ENCODE assay signal across 8 mouse cellular contexts in genomic region chr10:81604968-81605665, GRCm38 (mm10). TPM values are rescaled to one million over a fixed set of nuclear protein-coding genes. Genes with fewer than 3 reads are reported as not detected.
A peak's percentile ranks its signal among the peaks of the same experiment; 100 is the strongest.
DNase-seq lines count a peak whose midpoint lies in the region; ATAC-seq lines count a peak whose summit lies in the region.

No protein-coding gene starts in this region.

- H3K9me3 ChIP-seq in intestine, embryonic 15.5 days = no peaks in the 10 kb centered on the region
- H3K9me3 ChIP-seq in midbrain, embryonic 11.5 days (ENCODE audit: control insufficient read depth, low read length) = no peaks in the 10 kb centered on the region

- H3K27me3 ChIP-seq in intestine, embryonic 15.5 days (replicated peaks) = no peaks in the 10 kb centered on the region
- peaks cover 9% of the 10 kb centered on the region for H3K27me3 ChIP-seq in midbrain, embryonic 11.5 days (ENCODE audit: control insufficient read depth, insufficient read depth, low read length)

- DNase-seq in adrenal gland, adult 2 months = peak; percentile 84
- peak; percentile 96 for DNase-seq in embryo, embryonic 10.5 days (ENCODE audit: low spot score)
- DNase-seq in gastrocnemius, postnatal 36 days = peak; percentile 82 to 83
- peak; percentile 90 for DNase-seq in left cerebral cortex, postnatal 4 days
- DNase-seq in midbrain, embryonic 11.5 days (ENCODE audit: low spot score, missing footprints) = peak; percentile 98
- peak; percentile 94 for DNase-seq in right cerebral cortex, postnatal 4 days
- DNase-seq in yolk sac, embryonic 10.5 days (ENCODE audit: low spot score) = peak; percentile 85

- H3K36me3 ChIP-seq in intestine, embryonic 15.5 days = no peaks in the 10 kb centered on the region
- H3K36me3 ChIP-seq in midbrain, embryonic 11.5 days (ENCODE audit: control insufficient read depth, insufficient read depth, low read length) = no peaks in the 10 kb centered on the region

- peak overlapping the region; percentile 92 for H3K27ac ChIP-seq in intestine, embryonic 15.5 days
- peak overlapping the region; percentile 76 for H3K27ac ChIP-seq in midbrain, embryonic 11.5 days (ENCODE audit: low read depth, low read length)

- peak overlapping the region; percentile 37 for H3K4me3 ChIP-seq in intestine, embryonic 15.5 days (replicated peaks)
- H3K4me3 ChIP-seq in midbrain, embryonic 11.5 days (ENCODE audit: low read depth, low read length) = peak overlapping the region; percentile 29

- peak; percentile 35 for ATAC-seq in intestine, embryonic 15.5 days
- peak; percentile 2 for ATAC-seq in midbrain, embryonic 11.5 days (ENCODE audit: low FRiP score)

- H3K4me1 ChIP-seq in intestine, embryonic 15.5 days (replicated peaks) = peaks cover 29% of the 10 kb centered on the region
- H3K4me1 ChIP-seq in midbrain, embryonic 11.5 days (ENCODE audit: control insufficient read depth, insufficient read depth, low read length) = peaks cover 19% of the 10 kb centered on the region

- 18% methylated on average over 29 of the region's 29 CpGs for WGBS in intestine, embryonic 15.5 days
- WGBS in midbrain, embryonic 11.5 days = 20% methylated on average over 29 of the region's 29 CpGs

- no peak overlapping the region; the same call in 1 of the 2 replicates for H3K9ac ChIP-seq in intestine, embryonic 15.5 days
- peak overlapping the region; percentile 43 for H3K9ac ChIP-seq in midbrain, embryonic 11.5 days (ENCODE audit: low read length)

- peak overlapping the region; percentile 64 for H3K4me2 ChIP-seq in intestine, embryonic 15.5 days (replicated peaks)
- H3K4me2 ChIP-seq in midbrain, embryonic 11.5 days = peak overlapping the region; percentile 62

- intact Hi-C loops in gastrocnemius, postnatal 36 days (cut with DNase I) = loop anchor here (2.0 to 5.0 kb wide), 3 partner anchors 40 to 108 kb away; partner anchors contain the start of gene Ncln
- intact Hi-C loops in left cerebral cortex, postnatal 4 days (cut with DNase I) = loop anchor here (5.0 kb wide), 1 partner anchor 103 kb away; the partner anchor contains the start of gene S1pr4

RNA-seq across cellular contexts. Expression of gene BC025920, which starts 1.0 kb away (rescaled TPM):
- total RNA-seq in adrenal gland, adult 2 months (2021) = 1 to 10 TPM; 1.1 to 2.3 TPM
- polyA plus RNA-seq in adrenal gland, adult 2 months (2012; rRNA removed) = 0.26 and 0.59 TPM in 2 replicates
- total RNA-seq in gastrocnemius, postnatal 36 days (2021) = 1 to 10 TPM; 2.3 TPM
- 0.85 and 1.00 TPM in 2 replicates for polyA plus RNA-seq in intestine, embryonic 15.5 days (2015; fragmentation: Nextera tagmentation; extraction: Ambion mirVana)
- total RNA-seq in left cerebral cortex, postnatal 4 days (2021) = 1 to 10 TPM; 2.5 to 2.7 TPM
- 0.47 and 0.89 TPM in 2 replicates for polyA plus RNA-seq in midbrain, embryonic 11.5 days (2014; fragmentation: Nextera tagmentation; extraction: Ambion mirVana)

RNA-seq across cellular contexts. Expression of gene Tle6, which starts 4.2 kb away (rescaled TPM):
- total RNA-seq in adrenal gland, adult 2 months (2021) = 10 to 100 TPM; 24.0 to 59.6 TPM
- polyA plus RNA-seq in adrenal gland, adult 2 months (2012; rRNA removed) = 49.5 and 90.8 TPM in 2 replicates
- 1 to 10 TPM; 4.2 to 4.9 TPM for total RNA-seq in gastrocnemius, postnatal 36 days (2021)
- 19.9 and 26.0 TPM in 2 replicates for polyA plus RNA-seq in intestine, embryonic 15.5 days (2015; fragmentation: Nextera tagmentation; extraction: Ambion mirVana)
- 1 to 10 TPM; 2.2 to 3.2 TPM for total RNA-seq in left cerebral cortex, postnatal 4 days (2021)
- 4.6 and 6.0 TPM in 2 replicates for polyA plus RNA-seq in midbrain, embryonic 11.5 days (2014; fragmentation: Nextera tagmentation; extraction: Ambion mirVana)

RNA-seq across cellular contexts. Expression of gene Sirt6, which starts 22.5 kb away (rescaled TPM):
- 10 to 100 TPM; 16.0 to 18.3 TPM for total RNA-seq in adrenal gland, adult 2 months (2021)
- 52.3 and 59.9 TPM in 2 replicates for polyA plus RNA-seq in adrenal gland, adult 2 months (2012; rRNA removed)
- total RNA-seq in gastrocnemius, postnatal 36 days (2021) = 1 to 10 TPM; 3.5 to 4.1 TPM
- 28.9 and 33.3 TPM in 2 replicates for polyA plus RNA-seq in intestine, embryonic 15.5 days (2015; fragmentation: Nextera tagmentation; extraction: Ambion mirVana)
- 10 to 100 TPM; 37.4 to 38.1 TPM for total RNA-seq in left cerebral cortex, postnatal 4 days (2021)
- polyA plus RNA-seq in midbrain, embryonic 11.5 days (2014; fragmentation: Nextera tagmentation; extraction: Ambion mirVana) = 36.6 and 38.9 TPM in 2 replicates

RNA-seq across cellular contexts. Expression of gene Ankrd24, which starts 23.2 kb away (rescaled TPM):
- 10 to 100 TPM; 20.0 to 23.7 TPM for total RNA-seq in adrenal gland, adult 2 months (2021)
- polyA plus RNA-seq in adrenal gland, adult 2 months (2012; rRNA removed) = 91.0 and 112 TPM in 2 replicates
- 1 to 10 TPM; 7.0 to 8.7 TPM for total RNA-seq in gastrocnemius, postnatal 36 days (2021)
- polyA plus RNA-seq in intestine, embryonic 15.5 days (2015; fragmentation: Nextera tagmentation; extraction: Ambion mirVana) = 8.4 and 9.8 TPM in 2 replicates
- 10 to 100 TPM; 37.9 to 44.6 TPM for total RNA-seq in left cerebral cortex, postnatal 4 days (2021)
- 4.2 and 4.6 TPM in 2 replicates for polyA plus RNA-seq in midbrain, embryonic 11.5 days (2014; fragmentation: Nextera tagmentation; extraction: Ambion mirVana)

RNA-seq across cellular contexts. Expression of gene Tle2, which starts 30.8 kb away (rescaled TPM):
- total RNA-seq in adrenal gland, adult 2 months (2021) = 10 to 100 TPM; 50.4 to 51.0 TPM
- polyA plus RNA-seq in adrenal gland, adult 2 months (2012; rRNA removed) = 417 and 691 TPM in 2 replicates
- 1 to 10 TPM; 4.4 to 4.7 TPM for total RNA-seq in gastrocnemius, postnatal 36 days (2021)
- polyA plus RNA-seq in intestine, embryonic 15.5 days (2015; fragmentation: Nextera tagmentation; extraction: Ambion mirVana) = 14.5 and 17.8 TPM in 2 replicates
- total RNA-seq in left cerebral cortex, postnatal 4 days (2021) = 10 to 100 TPM; 34.0 to 44.5 TPM
- 6.0 and 6.2 TPM in 2 replicates for polyA plus RNA-seq in midbrain, embryonic 11.5 days (2014; fragmentation: Nextera tagmentation; extraction: Ambion mirVana)

Comparison
In these comparisons a context has a peak if more than half of its experiments do, and no peak if none do; other contexts are left out.
1. Peak in every context shown above with its lines: DNase-seq, ATAC-seq, H3K4me3 ChIP-seq and H3K27ac ChIP-seq.
2. RNA of gene Tle6, which starts 4.2 kb away (total RNA-seq): 24.0 to 59.6 TPM in adrenal gland, adult 2 months; 4.2 to 4.9 TPM in gastrocnemius, postnatal 36 days and 2.2 to 3.2 TPM in left cerebral cortex, postnatal 4 days; every median in the first group is over 4 times any median in the second.